Mouse (Mus musculus): ENCODE measurements around the gene Nufip1.

Gene Nufip1

DNA sequence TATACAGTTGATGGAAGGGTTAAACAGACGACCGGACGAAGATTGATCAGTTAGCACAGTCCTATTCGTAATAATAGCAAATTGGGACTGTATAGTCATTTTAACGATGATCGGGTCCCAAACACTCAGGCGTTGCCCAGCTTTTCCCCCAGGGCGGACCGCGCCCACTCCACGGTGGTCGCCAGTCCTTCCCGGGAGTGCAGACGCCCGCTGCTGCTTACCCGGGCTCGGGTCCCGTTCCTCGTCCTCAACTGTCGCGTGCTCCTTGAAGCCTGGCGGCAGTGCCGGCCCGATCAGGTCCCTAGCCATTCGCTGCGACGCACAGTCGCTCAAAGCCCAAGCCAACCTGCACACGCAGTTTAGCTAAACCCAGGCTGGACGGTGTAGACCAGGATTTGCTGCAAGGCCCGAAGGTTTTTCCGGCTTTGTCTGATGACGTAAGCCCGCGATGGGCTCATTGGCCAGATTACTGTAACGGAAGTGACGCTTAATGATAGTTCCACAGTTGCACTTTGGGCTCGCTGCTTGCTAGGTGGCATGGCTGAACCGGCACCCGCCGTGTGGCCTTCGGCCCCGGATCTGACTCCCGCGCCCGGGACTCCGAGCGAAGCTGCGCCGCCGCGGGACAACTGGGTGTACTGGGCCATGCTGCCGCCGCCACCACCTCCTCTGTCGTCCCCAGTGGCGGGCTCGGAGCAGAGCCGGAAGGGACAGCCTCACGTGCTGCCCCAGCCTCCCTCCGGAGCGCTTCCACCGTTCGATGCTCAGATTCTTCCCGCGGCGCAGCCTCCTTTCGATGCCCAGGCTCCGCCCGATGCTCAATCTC lies at the start of gene Nufip1, which contains the start of gene Gpalpp1:
Nufip1 (plus strand) TSS at position 496 of the 826 bp plus-strand sequence.
Gpalpp1 (minus strand) TSS at position 365 of the 826 bp plus-strand sequence.
- DNase-seq (ENCODE audit: low spot score in 2 of 2) = peak; percentile 85 to 88

- DNase-seq (ENCODE audit: low spot score in 2 of 2) = no peak
Measured at GRCm38 (mm10) chr14:76067237-76067636, 43.5 kb upstream of the Nufip1 start.

GRCm38 (mm10) chr14:76068296-76068695 lies 42.4 kb upstream of the Nufip1 start:
- no peak for DNase-seq (ENCODE audit: low spot score in 2 of 2)

DNA sequence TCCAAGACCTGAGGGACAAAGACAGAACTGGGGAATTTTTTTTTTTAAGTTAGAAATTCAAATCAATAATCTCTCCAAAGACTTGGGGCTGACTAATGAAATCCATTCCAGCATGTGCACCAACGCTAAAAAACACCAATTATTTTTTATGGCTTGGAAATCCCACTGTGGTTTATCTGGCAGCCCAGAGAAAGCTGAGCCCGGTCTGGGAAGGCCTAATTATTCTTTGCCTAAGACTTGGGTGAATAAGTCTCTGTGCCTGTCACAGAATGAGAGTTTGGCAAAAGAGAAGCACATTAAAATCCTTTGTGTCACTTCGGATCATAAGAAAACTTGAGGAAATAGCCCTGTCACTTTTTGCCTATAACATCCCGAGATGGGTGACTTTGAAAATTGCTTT lies 41.4 kb upstream of the Nufip1 start:
- DNase-seq (ENCODE audit: low spot score in 2 of 2) = no peak

- DNase-seq (ENCODE audit: low spot score in 2 of 2) = peak in 1 of 2 experiments; percentile 4
Measured at GRCm38 (mm10) chr14:76072626-76073025, 38.1 kb upstream of the Nufip1 start.

DNA sequence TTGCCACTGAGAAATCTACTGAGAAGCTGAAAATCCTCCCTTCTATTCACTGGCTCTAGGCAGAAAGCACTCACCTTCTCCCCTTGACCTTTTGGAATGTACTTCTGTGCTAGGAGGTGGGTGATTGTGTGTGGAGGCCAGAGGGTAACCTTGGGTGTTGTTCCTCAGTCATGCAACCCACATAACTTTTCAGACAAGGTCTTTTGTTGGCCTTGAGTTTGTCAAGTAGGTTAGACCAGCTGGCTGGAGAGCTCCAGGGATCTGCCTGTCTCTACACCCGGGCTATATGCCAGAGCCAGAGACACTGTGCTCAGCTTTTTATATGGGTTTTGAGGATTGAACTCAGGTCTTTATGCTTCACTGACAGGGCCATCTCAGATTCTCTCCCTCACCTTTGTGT lies 36.5 kb upstream of the Nufip1 start:
- DNase-seq (ENCODE audit: low spot score in 2 of 2) = no peak

DNA sequence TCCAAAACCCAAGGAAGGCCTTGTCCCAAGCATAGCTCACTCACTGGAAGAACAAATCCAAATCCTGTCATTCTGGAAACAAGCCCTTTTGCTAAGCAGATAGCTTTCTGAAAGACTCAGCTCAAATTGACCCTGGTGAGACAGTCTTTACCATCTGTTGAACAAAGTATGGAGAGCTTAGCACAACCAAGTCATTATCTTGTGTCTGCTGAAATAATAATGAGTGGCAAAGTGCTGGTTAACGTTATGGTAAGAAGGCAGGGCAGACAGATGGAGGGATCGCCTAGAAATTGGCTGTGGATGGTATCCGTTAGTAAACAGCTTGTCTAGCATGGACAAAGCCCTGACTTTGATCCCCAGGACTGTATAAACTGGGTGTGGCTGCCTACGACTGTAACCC lies 35.0 kb upstream of the Nufip1 start:
- no peak for DNase-seq (ENCODE audit: low spot score in 2 of 2)

DNA sequence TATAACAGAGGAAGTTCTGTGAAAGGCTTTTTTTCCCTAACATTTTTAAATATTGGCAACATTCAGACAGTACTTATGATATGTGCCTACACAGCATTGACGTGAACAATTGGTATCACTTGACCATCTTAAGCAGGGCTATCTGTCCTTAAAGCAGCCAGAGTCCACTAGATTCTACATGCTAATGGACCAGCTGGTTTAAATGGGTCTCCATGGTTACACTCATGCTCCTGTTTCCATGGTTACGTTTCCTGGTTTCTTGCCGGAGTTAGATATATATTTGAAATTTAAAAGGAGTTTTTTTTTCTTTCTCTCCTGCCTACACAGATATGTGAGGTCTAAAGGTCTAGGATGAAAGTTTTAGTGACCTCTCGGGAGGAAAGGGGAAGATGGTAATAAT lies 34.1 kb upstream of the Nufip1 start:
- no peak for DNase-seq (ENCODE audit: low spot score in 2 of 2)

DNA sequence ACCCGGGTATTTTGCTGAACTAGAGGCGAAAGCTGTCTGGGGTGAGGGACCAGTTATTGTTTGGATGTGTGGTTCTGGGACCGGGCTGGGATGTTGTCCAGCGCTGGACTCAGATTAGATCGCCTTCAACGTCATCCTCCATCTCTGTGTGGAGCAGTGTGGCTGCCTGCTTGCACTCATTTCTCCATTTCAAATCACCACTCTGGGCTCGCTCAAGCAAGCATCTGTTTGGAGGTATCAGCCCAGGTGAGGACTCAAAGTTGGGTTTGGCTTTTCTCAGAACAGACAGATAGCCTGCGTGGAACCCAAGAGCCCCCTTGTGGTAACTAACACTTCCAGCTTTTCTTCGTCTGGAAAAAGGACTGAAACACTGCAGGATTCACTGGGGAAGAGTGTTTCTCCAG lies 33.6 kb upstream of the Nufip1 start:
- no peak for DNase-seq (ENCODE audit: low spot score in 2 of 2)

DNA sequence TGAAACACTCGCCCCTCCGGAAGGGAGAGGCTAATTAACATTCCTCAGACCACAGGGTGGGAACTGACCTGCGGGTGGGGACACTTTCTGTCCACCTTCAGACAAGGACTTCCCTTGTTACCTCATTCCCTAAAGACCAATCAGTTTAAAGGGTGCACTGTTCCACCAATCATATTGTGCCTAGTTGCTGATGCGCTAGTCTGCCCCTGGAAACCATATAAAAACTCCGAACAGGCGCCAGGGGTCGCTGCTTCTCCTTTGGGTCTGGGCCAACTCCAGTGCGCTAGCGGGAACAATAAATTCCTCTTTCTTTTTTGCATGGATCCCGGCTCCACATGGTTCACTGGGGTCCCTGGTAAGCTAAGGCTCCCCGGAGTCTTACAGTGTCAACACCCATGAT lies 29.2 kb upstream of the Nufip1 start:
- DNase-seq (ENCODE audit: low spot score in 2 of 2) = no peak

GRCm38 (mm10) chr14:76082086-76082636 lies 28.5 kb upstream of the Nufip1 start:
- no peak for DNase-seq (ENCODE audit: low spot score in 2 of 2)

DNA sequence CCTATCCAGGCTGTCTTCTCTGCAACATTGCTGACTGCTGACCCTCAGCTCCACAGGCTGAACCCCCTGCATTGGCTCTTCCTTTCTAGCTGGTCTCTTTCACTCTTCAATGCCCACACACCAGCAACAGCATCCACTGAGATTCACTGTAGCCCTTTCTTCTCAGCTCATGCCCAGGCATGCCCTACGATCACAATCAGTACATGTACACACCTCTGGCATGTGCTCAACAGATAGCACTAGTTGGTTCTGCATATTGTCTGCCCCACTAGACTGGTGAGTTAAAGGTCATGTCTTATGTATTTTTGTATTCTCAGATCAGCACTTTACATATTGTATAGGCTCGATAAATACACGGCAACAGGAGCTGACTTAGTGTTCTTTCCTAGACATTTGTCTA lies 26.5 kb upstream of the Nufip1 start:
- DNase-seq (ENCODE audit: low spot score in 2 of 2) = no peak

- DNase-seq (ENCODE audit: low spot score in 2 of 2) = no peak
Measured at GRCm38 (mm10) chr14:76097244-76097643, 13.4 kb upstream of the Nufip1 start.

DNA sequence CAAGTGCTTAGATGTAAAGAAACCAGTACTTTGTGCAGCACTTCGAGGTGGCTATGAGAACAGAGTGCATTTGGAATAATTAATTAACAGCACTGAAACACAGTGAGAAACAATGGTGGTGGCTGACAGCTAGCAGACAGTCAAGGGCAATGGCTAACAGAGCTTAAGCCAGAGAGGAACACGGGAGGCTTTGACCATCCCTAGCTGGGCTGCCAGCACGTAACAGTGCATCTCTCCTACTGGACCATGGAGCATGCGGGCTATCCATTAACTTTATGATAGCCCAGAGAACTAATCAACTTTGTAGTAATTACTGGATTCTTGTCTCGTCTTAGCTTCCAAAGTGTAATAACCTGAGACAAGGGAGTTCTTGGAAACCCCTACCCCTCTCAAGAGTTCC lies 12.9 kb upstream of the Nufip1 start:
- DNase-seq (ENCODE audit: low spot score in 2 of 2) = no peak

DNA sequence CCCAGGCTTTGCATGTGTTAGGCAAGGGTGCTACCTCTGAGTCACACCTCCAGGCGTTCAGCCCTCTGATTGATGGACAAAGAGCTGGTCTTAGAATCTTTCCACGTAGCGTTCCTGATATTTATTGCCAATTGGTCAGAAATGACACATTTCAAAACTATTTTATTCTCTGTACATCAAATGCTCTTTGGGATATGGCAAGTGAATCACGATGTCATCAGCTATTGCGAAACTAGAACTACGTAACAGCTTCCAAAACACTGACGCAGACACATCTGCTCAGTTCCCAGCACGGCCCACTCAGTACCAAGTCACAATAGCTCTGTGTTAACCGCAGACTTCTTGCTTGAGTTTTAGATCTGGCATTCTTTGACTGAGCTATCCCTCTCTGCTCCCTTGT lies 11.1 kb upstream of the Nufip1 start:
- DNase-seq (ENCODE audit: low spot score in 2 of 2) = no peak

DNA sequence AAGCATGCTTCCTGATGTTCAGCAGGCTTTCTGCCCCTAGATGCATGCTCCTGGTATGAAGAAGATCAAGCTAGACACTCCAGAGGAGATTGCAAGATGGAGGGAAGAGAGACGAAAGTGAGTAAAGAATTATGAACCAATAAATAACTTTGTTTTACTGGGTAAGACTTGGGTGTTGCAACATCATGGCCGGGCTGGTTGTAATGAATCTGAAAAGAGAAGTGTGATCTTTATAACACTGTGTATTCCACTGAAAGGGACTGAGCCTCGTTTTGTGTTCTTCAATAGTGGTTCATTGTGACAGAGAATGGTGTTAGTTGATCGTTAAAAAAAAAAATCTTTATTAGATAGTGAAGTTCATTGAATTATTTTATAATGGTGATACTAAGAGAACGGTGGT lies 5.1 kb downstream of the Nufip1 start:
- DNase-seq (ENCODE audit: low spot score in 2 of 2) = no peak

GRCm38 (mm10) chr14:76118963-76119362 lies 8.3 kb downstream of the Nufip1 start:
- DNase-seq (ENCODE audit: low spot score in 2 of 2) = no peak

DNA sequence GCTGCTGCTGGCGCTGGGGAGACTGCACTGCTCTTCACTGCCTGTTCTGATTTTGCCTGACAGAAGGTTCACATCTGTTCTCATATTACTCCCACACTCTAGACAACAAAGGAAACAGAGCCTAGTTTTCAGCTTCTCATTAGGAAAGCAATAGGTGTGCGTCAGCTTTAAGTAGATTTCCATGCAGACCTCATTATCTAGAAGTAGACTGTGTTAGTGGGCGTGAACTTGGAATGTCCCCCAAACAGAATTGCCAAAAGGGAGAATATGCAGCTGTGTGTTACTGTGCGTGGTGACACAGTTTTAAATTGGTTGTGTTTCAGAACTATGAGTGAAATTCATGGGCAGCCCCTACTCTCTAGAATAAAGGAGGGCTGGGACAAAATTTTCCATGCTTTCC lies 9.8 kb downstream of the Nufip1 start:
- no peak for DNase-seq (ENCODE audit: low spot score in 2 of 2)

DNA sequence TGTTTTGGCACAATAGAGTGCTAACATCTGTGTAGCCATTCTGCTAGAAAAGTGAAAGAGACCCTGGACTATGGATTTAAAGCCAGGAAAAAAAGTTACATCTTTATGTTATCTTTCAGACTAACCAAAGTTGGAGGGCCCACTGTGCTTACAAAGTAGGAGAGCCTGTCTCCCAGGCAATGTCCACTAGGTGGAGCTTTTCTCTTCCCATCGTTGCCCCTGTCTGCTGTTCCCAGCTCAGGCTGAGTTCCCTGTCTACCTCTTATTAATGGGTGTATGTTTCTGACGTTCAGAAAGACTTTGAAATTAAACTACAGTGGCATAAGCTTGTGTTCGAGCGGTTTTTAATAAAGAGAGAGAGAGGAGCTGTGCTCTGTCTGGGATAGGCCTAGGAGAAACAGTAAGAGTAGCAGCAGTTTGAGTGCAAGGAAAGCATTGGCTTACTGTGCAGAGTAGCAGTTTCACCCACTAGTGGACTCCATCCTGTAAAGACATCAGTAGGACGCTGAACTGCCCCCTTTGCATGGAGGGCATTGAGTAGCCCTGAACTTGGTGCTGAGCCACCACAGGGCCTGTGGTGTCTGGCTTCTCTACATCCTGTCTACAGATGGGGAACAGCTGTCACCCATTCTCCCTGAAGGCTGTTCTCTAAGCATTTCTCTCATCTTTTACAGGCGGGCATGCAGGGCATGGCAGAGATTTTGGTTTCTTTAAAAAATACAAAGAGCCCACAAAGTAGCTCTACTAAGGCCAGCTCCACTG lies 11.4 kb downstream of the Nufip1 start:
- DNase-seq (ENCODE audit: low spot score in 2 of 2) = peak in 1 of 2 experiments; percentile 6

- DNase-seq (ENCODE audit: low spot score in 2 of 2) = no peak
Measured at GRCm38 (mm10) chr14:76122663-76123058, 12.0 kb downstream of the Nufip1 start.

- DNase-seq (ENCODE audit: low spot score in 2 of 2) = no peak
Measured at GRCm38 (mm10) chr14:76127311-76127710, 16.6 kb downstream of the Nufip1 start.

GRCm38 (mm10) chr14:76128174-76128573 lies 17.5 kb downstream of the Nufip1 start:
- no peak for DNase-seq (ENCODE audit: low spot score in 2 of 2)

DNA sequence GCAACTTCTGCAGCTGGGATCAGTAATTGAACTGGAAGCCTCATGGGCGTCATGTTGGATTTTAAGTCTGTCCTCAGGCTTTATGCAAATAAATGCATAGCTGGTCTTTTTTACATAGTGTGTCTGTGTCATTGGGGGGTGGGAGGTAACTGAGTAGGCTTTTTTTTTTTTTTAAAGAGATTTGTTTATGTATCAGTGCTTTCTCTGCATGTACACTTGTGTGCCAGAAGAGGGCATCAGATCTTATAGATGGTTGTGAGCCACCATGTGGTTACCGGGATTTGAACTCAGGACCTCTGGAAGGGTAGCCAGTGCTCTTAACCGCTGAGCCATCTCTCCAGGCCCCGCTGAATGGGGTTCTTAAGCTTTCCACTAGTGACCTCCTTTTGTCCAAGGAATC lies 24.3 kb downstream of the Nufip1 start:
- no peak for DNase-seq (ENCODE audit: low spot score in 2 of 2)
